8 mouse cellular contexts compared by ENCODE assay signal in genomic region chr11:45955127-45955627, GRCm38 (mm10). TPM values are rescaled to one million over a fixed set of nuclear protein-coding genes. Genes with fewer than 3 reads are reported as not detected.
DNase-seq lines count a peak whose midpoint lies in the region; ATAC-seq and TF ChIP-seq lines count a peak whose summit lies in the region.

Gene Thg1l, minus strand, starts transcription at chr11:45955494.

- H3K9ac ChIP-seq in CH12.LX (ENCODE audit: insufficient read depth, low read depth): peak within 1 kb of the TSS; percentile 72
- H3K9ac ChIP-seq in forebrain, embryonic 12.5 days: 0 out of 2 replicates have a peak within 1 kb of the TSS, but pooled peaks have one; percentile 2
- peak within 1 kb of the TSS; percentile 58 for H3K9ac ChIP-seq in heart, postnatal 0 days (replicated peaks; ENCODE audit: low read depth, low read length)
- H3K9ac ChIP-seq in liver, embryonic 16.5 days (ENCODE audit: low read depth, low read length): peak within 1 kb of the TSS; percentile 66
- peak within 1 kb of the TSS; percentile 70 for H3K9ac ChIP-seq in neural tube, embryonic 13.5 days

- TF ChIP-seq POLR2A in CH12.LX (IDR thresholded peaks at IDR 0.05; ENCODE audit: low read depth, low read length): peak; percentile 89
- TF ChIP-seq POLR2A in testis, adult 2 months (IDR thresholded peaks at IDR 0.05; ENCODE audit: control insufficient read depth, low read depth, low read length): peak; percentile 82

- peak; percentile 99 for ATAC-seq in forebrain, embryonic 12.5 days (ENCODE audit: low FRiP score)
- peak; percentile 98 for ATAC-seq in heart, postnatal 0 days (ENCODE audit: insufficient read depth, low read depth)
- ATAC-seq in liver, embryonic 16.5 days (ENCODE audit: low read depth): peak; percentile 97
- ATAC-seq in neural tube, embryonic 13.5 days (ENCODE audit: low read depth): peak; percentile 99

- TF ChIP-seq EP300 in CH12.LX (IDR thresholded peaks at IDR 0.05; ENCODE audit: low read length): no peak
- peak; percentile 77; the same call in 1 of the 2 replicates for TF ChIP-seq EP300 in heart, postnatal 0 days (IDR thresholded peaks at IDR 0.05; ENCODE audit: low read depth)

- peak; percentile 97 for DNase-seq in CH12.LX (ENCODE audit: extremely low read depth)
- DNase-seq in c-Kit-positive CD71-positive TER-119-negative erythroid progenitor cells, embryonic 14.5 days (ENCODE audit: low read depth): peak; percentile 93
- DNase-seq in heart, postnatal 0 days (ENCODE audit: low spot score): peak; percentile 91
- DNase-seq in kidney, postnatal 4 days: peak; percentile 92 to 95

- no peaks in the 10 kb centered on the region for H3K9me3 ChIP-seq in CH12.LX (replicated peaks; ENCODE audit: low read length)
- H3K9me3 ChIP-seq in forebrain, embryonic 12.5 days: no peaks in the 10 kb centered on the region
- no peaks in the 10 kb centered on the region for H3K9me3 ChIP-seq in heart, postnatal 0 days (replicated peaks; ENCODE audit: control insufficient read depth, low read length)
- H3K9me3 ChIP-seq in liver, embryonic 16.5 days (replicated peaks; ENCODE audit: control insufficient read depth, low read length): no peaks in the 10 kb centered on the region
- no peaks in the 10 kb centered on the region for H3K9me3 ChIP-seq in neural tube, embryonic 13.5 days

- no peaks in the 10 kb centered on the region for H3K79me2 ChIP-seq in CH12.LX (replicated peaks; ENCODE audit: control insufficient read depth, extremely low read depth, insufficient read depth, poor library complexity, severe bottlenecking)

- H3K4me3 ChIP-seq in CH12.LX (replicated peaks in 1 of 3; ENCODE audit: low read depth in 2 of 3, low read length in 2 of 3, poor library complexity in 1 of 3): peak within 1 kb of the TSS; percentile 63 to 92 (median 72)
- H3K4me3 ChIP-seq in forebrain, embryonic 12.5 days (replicated peaks): peak within 1 kb of the TSS; percentile 52
- peak within 1 kb of the TSS; percentile 85 for H3K4me3 ChIP-seq in heart, postnatal 0 days (ENCODE audit: low read depth, low read length)
- H3K4me3 ChIP-seq in liver, embryonic 16.5 days (ENCODE audit: low read depth, low read length): peak within 1 kb of the TSS; percentile 84
- H3K4me3 ChIP-seq in neural tube, embryonic 13.5 days: peak within 1 kb of the TSS; percentile 65
- peak within 1 kb of the TSS; percentile 100 for H3K4me3 ChIP-seq in testis, adult 2 months (ENCODE audit: control insufficient read depth, low read depth, low read length)

- dilution Hi-C loops in CH12.LX (cut with MboI; ENCODE audit: extremely low pct_ligation_motif_present, extremely low pct_unique_long_range_greater_than_20kb, low sequenced_read_pairs): no loop called here

- in situ Hi-C loops in CH12.LX (cut with MboI; ENCODE audit: low pct_ligation_motif_present, low pct_unique_long_range_greater_than_20kb, low sequenced_read_pairs): loop anchor here (10.0 to 25.0 kb wide), 2 partner anchors 182 to 260 kb away; no protein-coding TSS in a partner anchor

- peaks cover 24 to 38% of the 10 kb centered on the region in 2 experiments for H3K36me3 ChIP-seq in CH12.LX (replicated peaks in 1 of 2; ENCODE audit: control insufficient read depth in 1 of 2, insufficient read depth in 1 of 2, low read length in 1 of 2)
- peaks cover 15% of the 10 kb centered on the region for H3K36me3 ChIP-seq in forebrain, embryonic 12.5 days (replicated peaks)
- peaks cover 11% of the 10 kb centered on the region for H3K36me3 ChIP-seq in heart, postnatal 0 days (replicated peaks; ENCODE audit: control insufficient read depth, insufficient read depth, low read length)
- H3K36me3 ChIP-seq in liver, embryonic 16.5 days (ENCODE audit: control insufficient read depth, insufficient read depth): no peaks in the 10 kb centered on the region; the same call in 1 of the 2 replicates
- H3K36me3 ChIP-seq in neural tube, embryonic 13.5 days: peaks cover 28% of the 10 kb centered on the region
- H3K36me3 ChIP-seq in testis, adult 2 months (ENCODE audit: control insufficient read depth, insufficient read depth, low read length): no peaks in the 10 kb centered on the region; the same call in 1 of the 2 replicates

- H3K27ac ChIP-seq in CH12.LX (ENCODE audit: insufficient read depth, low read depth): peak within 1 kb of the TSS; percentile 88
- H3K27ac ChIP-seq in forebrain, embryonic 12.5 days: peak within 1 kb of the TSS; percentile 2; the same call in 1 of the 2 replicates
- peak within 1 kb of the TSS; percentile 78; the same call in 1 of the 2 replicates for H3K27ac ChIP-seq in heart, postnatal 0 days (ENCODE audit: low read depth)
- no peak within 1 kb of the TSS for H3K27ac ChIP-seq in liver, embryonic 16.5 days (ENCODE audit: low read length)
- H3K27ac ChIP-seq in neural tube, embryonic 13.5 days (replicated peaks): peak within 1 kb of the TSS; percentile 79
- H3K27ac ChIP-seq in testis, adult 2 months (ENCODE audit: control insufficient read depth, insufficient read depth, low read depth, low read length): peak within 1 kb of the TSS; percentile 96

- peak within 1 kb of the TSS; percentile 87 for H3K4me2 ChIP-seq in CH12.LX (ENCODE audit: insufficient read depth, low read depth, poor library complexity, severe bottlenecking)
- peak within 1 kb of the TSS; percentile 53 for H3K4me2 ChIP-seq in forebrain, embryonic 12.5 days
- peak within 1 kb of the TSS; percentile 67 for H3K4me2 ChIP-seq in heart, postnatal 0 days (ENCODE audit: low read depth, low read length)
- H3K4me2 ChIP-seq in liver, embryonic 16.5 days (ENCODE audit: low read depth, low read length): peak within 1 kb of the TSS; percentile 76
- H3K4me2 ChIP-seq in neural tube, embryonic 13.5 days: peak within 1 kb of the TSS; percentile 60

- TF ChIP-seq RAD21 in CH12.LX (IDR thresholded peaks at IDR 0.05; ENCODE audit: low read depth, low read length): no peak

- no peak for TF ChIP-seq CTCF in CH12.LX (conservative IDR thresholded peaks at IDR 0.05 in 1 of 2, IDR thresholded peaks at IDR 0.05 in 1 of 2; ENCODE audit: low read depth in 2 of 2, low read length in 2 of 2)
- no peak for TF ChIP-seq CTCF in heart, postnatal 0 days (IDR thresholded peaks at IDR 0.05; ENCODE audit: low read depth)
- TF ChIP-seq CTCF in testis, adult 2 months (IDR thresholded peaks at IDR 0.05; ENCODE audit: control insufficient read depth, insufficient read depth, insufficient replicate concordance, low read depth, low read length): no peak

- no peaks in the 10 kb centered on the region for H3K27me3 ChIP-seq in CH12.LX (replicated peaks)
- H3K27me3 ChIP-seq in forebrain, embryonic 12.5 days: no peaks in the 10 kb centered on the region
- no peaks in the 10 kb centered on the region for H3K27me3 ChIP-seq in heart, postnatal 0 days (ENCODE audit: control insufficient read depth, insufficient read depth, low read length)
- H3K27me3 ChIP-seq in liver, embryonic 16.5 days (ENCODE audit: control insufficient read depth, insufficient read depth, low read depth, low read length): no peaks in the 10 kb centered on the region
- H3K27me3 ChIP-seq in neural tube, embryonic 13.5 days: no peaks in the 10 kb centered on the region
- no peaks in the 10 kb centered on the region for H3K27me3 ChIP-seq in testis, adult 2 months (ENCODE audit: control insufficient read depth, insufficient read depth, low read length)

- WGBS in forebrain, embryonic 12.5 days: under 1% methylated on average over 32 of the region's 32 CpGs
- under 1% methylated on average over 32 of the region's 32 CpGs for WGBS in heart, postnatal 0 days
- WGBS in liver, embryonic 16.5 days (ENCODE audit: insufficient replicate concordance): 0% methylated on average over 32 of the region's 32 CpGs
- WGBS in neural tube, embryonic 13.5 days: under 1% methylated on average over 32 of the region's 32 CpGs

- peaks cover 7 to 23% of the 10 kb centered on the region in 2 experiments for H3K4me1 ChIP-seq in CH12.LX (ENCODE audit: control insufficient read depth in 1 of 2, insufficient read depth in 2 of 2)
- H3K4me1 ChIP-seq in forebrain, embryonic 12.5 days: peaks cover 4% of the 10 kb centered on the region; the same call in 1 of the 2 replicates
- H3K4me1 ChIP-seq in heart, postnatal 0 days (ENCODE audit: control insufficient read depth, insufficient read depth): peaks cover 5% of the 10 kb centered on the region; the same call in 1 of the 2 replicates
- peaks cover 3% of the 10 kb centered on the region for H3K4me1 ChIP-seq in liver, embryonic 16.5 days (ENCODE audit: control insufficient read depth, low read depth, low read length)
- H3K4me1 ChIP-seq in neural tube, embryonic 13.5 days (replicated peaks): peaks cover 6% of the 10 kb centered on the region
- H3K4me1 ChIP-seq in testis, adult 2 months (ENCODE audit: control insufficient read depth, insufficient read depth, low read length): no peaks in the 10 kb centered on the region; the same call in 1 of the 2 replicates

TF ChIP-seq in CH12.LX, 34 proteins besides CTCF, POLR2A, EP300 and RAD21 (continues in another document):
- TF ChIP-seq USF2 (conservative IDR thresholded peaks at IDR 0.05; ENCODE audit: low read depth, low read length) (no peak), USF1 (IDR thresholded peaks at IDR 0.05; ENCODE audit: low read depth, low read length) (peak; percentile 58), KAT2A (IDR thresholded peaks at IDR 0.05; ENCODE audit: insufficient replicate concordance, low read length) (peak; percentile 89; the same call in 1 of the 2 replicates), NELFE (IDR thresholded peaks at IDR 0.05; ENCODE audit: low read depth, low read length) (peak; percentile 98), SIN3A (IDR thresholded peaks at IDR 0.05; ENCODE audit: low read length) (peak; percentile 100), MAFK (IDR thresholded peaks at IDR 0.05; ENCODE audit: insufficient replicate concordance, low read length) (no peak), IRF4 (IDR thresholded peaks at IDR 0.05; ENCODE audit: low read depth, low read length) (peak; percentile 61; the same call in 1 of the 2 replicates), MXI1 (IDR thresholded peaks at IDR 0.05; ENCODE audit: low read depth, low read length) (peak; percentile 99), CHD1 (IDR thresholded peaks at IDR 0.05; ENCODE audit: low read depth, low read length) (no peak), ELF1 (IDR thresholded peaks at IDR 0.05; ENCODE audit: low read depth, low read length) (peak; percentile 99), ZMIZ1 (IDR thresholded peaks at IDR 0.05; ENCODE audit: low read depth, low read length) (peak; percentile 92)

RNA-seq across cellular contexts. Expression of gene Thg1l, which starts in this region (rescaled TPM):
- total RNA-seq in CH12.LX (2012; rRNA removed) (32.7 and 38.7 TPM in 2 replicates), CH12.LX (2014; rRNA removed) (45.2 and 45.6 TPM in 2 replicates)
- polyA plus RNA-seq in CH12.LX (2012; ENCODE audit: insufficient read length, low read depth): 60.0 and 68.7 TPM in 2 replicates
- 13.7 and 14.2 TPM in 2 replicates for polyA plus RNA-seq in forebrain, embryonic 12.5 days (2016; fragmentation: Nextera tagmentation; extraction: Ambion mirVana)
- 12.8 and 31.3 TPM in 2 replicates for total RNA-seq in heart, postnatal 0 days (2014; rRNA removed; ENCODE audit: low replicate concordance)
- 3.9 and 5.8 TPM in 2 replicates for polyA plus RNA-seq in heart, postnatal 0 days (2015; fragmentation: Nextera tagmentation; extraction: Ambion mirVana)
- 4.0 and 4.4 TPM in 2 replicates for polyA plus RNA-seq in liver, embryonic 16.5 days (2015; fragmentation: Nextera tagmentation; extraction: Ambion mirVana)
- polyA plus RNA-seq in neural tube, embryonic 13.5 days (2015; fragmentation: Nextera tagmentation; extraction: Ambion mirVana): 10.0 and 10.7 TPM in 2 replicates
- polyA plus RNA-seq in testis, adult 2 months (2012; rRNA removed): 32.5 and 32.7 TPM in 2 replicates

Comparison
In these comparisons a context has a peak if more than half of its experiments do, and no peak if none do; other contexts are left out.
1. H3K9ac ChIP-seq: peak in every context shown above with its lines; median percentile 72 in CH12.LX; 70 in neural tube, embryonic 13.5 days; 66 in liver, embryonic 16.5 days; 58 in heart, postnatal 0 days; 2 in forebrain, embryonic 12.5 days.